In the genomic region with DNA sequence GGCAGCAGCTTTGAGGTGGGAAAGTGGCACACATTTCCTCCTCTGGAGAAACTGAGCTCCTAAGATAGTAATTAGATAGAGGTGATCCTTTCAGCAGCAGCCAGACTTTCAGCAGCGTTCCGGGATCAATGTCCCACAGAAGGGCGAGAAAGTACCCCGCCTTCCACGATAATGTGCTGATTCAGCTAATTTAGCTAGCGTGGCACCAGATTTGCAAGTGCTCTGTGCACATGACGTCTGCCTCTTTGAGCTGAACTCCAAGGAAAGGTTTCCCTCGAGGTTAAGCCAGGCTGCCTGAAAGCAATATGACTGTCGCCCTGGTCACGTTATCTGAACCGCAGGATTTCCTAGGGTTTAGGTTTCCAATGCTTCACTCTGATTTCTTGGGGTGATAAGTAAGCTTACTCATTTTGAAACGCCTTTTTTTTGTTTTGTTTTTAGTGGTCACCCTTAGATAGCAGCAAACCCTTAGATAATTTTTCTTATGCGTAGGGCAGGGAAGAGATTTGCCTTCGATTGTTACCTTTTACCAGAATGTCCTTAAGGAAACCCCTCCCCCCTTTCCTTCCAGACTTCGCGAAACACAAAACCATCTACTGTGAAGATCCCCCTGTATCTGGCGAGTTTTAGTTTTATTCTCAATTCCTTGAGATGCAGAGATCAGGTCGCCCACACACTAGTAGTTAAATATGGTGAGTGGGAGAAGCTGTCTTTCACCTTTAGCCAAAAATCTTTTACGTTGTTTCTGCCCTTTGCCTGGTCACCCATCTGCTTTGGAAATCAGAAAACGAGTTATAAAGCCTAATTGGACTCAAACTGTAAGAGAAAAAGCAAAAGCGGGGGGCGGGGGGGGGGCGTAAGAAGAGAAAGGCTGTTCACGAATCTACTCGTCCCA, we compare ENCODE assay signal across 8 mouse cellular contexts.
A peak's percentile ranks its signal among the peaks of the same experiment; 100 is the strongest.
DNase-seq lines count a peak whose midpoint lies in the region; ATAC-seq and TF ChIP-seq lines count a peak whose summit lies in the region.

No protein-coding gene starts in this region.

- H3K9ac ChIP-seq in hindbrain, embryonic 12.5 days = peak overlapping the region; percentile 57
- H3K9ac ChIP-seq in limb, embryonic 15.5 days = no peak overlapping the region; the same call in 1 of the 2 replicates

- peak overlapping the region; percentile 11 for H3K27ac ChIP-seq in left cerebral cortex, adult 2 months
- peak overlapping the region; percentile 92 for H3K27ac ChIP-seq in hindbrain, embryonic 12.5 days
- H3K27ac ChIP-seq in limb, embryonic 15.5 days = no peak overlapping the region

- peak overlapping the region; percentile 46 for H3K4me3 ChIP-seq in left cerebral cortex, adult 2 months
- peak overlapping the region; percentile 34 for H3K4me3 ChIP-seq in hindbrain, embryonic 12.5 days
- peak overlapping the region; percentile 44 for H3K4me3 ChIP-seq in limb, embryonic 15.5 days

- peak overlapping the region; percentile 65 for H3K4me2 ChIP-seq in hindbrain, embryonic 12.5 days (replicated peaks)
- peak overlapping the region; percentile 75 for H3K4me2 ChIP-seq in limb, embryonic 15.5 days

- peak; percentile 44 for ATAC-seq in hindbrain, embryonic 12.5 days (ENCODE audit: low FRiP score)
- ATAC-seq in limb, embryonic 15.5 days (ENCODE audit: insufficient number of reproducible peaks, low FRiP score, low TSS enrichment, low read depth) = no peak

- 5% methylated on average over 24 of the region's 25 CpGs for WGBS in hindbrain, embryonic 12.5 days
- WGBS in limb, embryonic 15.5 days = 4% methylated on average over 25 of the region's 25 CpGs

- TF ChIP-seq CTCF in left cerebral cortex, adult 2 months (IDR thresholded peaks at IDR 0.05) = no peak

- no peaks in the 10 kb centered on the region for H3K27me3 ChIP-seq in hindbrain, embryonic 12.5 days
- H3K27me3 ChIP-seq in limb, embryonic 15.5 days = 0 out of 2 replicates have a peak, but pooled peaks cover 11% of the 10 kb centered on the region

- intact Hi-C loops in left cerebral cortex, adult 2 months (cut with DNase I) = loop anchor here (5.0 kb wide), 1 partner anchor 65 kb away; a partner anchor contains a TSS

- no peaks in the 10 kb centered on the region for H3K9me3 ChIP-seq in hindbrain, embryonic 12.5 days (replicated peaks)
- no peaks in the 10 kb centered on the region for H3K9me3 ChIP-seq in limb, embryonic 15.5 days

- H3K4me1 ChIP-seq in hindbrain, embryonic 12.5 days = peaks cover 13% of the 10 kb centered on the region
- peaks cover 17% of the 10 kb centered on the region for H3K4me1 ChIP-seq in limb, embryonic 15.5 days

- no peak for DNase-seq in left cerebral cortex, adult 2 months (ENCODE audit: extremely low spot score in 1 of 2, low spot score in 2 of 2)
- no peak for DNase-seq in left cerebral cortex, adult 11 months (ENCODE audit: low spot score)
- DNase-seq in embryo, embryonic 10.5 days (ENCODE audit: low spot score) = peak; percentile 72
- peak; percentile 34 for DNase-seq in neural tube, embryonic 10.5 days (ENCODE audit: extremely low spot score, low spot score)
- no peak for DNase-seq in thymus, postnatal 0 days (ENCODE audit: low spot score)
- no peak for DNase-seq in right cerebral cortex, adult 18-20 months

- H3K36me3 ChIP-seq in hindbrain, embryonic 12.5 days = no peaks in the 10 kb centered on the region
- H3K36me3 ChIP-seq in limb, embryonic 15.5 days = no peaks in the 10 kb centered on the region

Comparison
In these comparisons a context has a peak if more than half of its experiments do, and no peak if none do; other contexts are left out.
1. DNase-seq: peak in embryo, embryonic 10.5 days (single experiment) and neural tube, embryonic 10.5 days (single experiment); none in left cerebral cortex, adult 2 months (0 of 2), left cerebral cortex, adult 11 months (single experiment), thymus, postnatal 0 days (single experiment) and right cerebral cortex, adult 18-20 months (single experiment).
2. Peak in every context shown above with its lines, with median percentiles within 50 percentile points of each other: H3K4me3 ChIP-seq.